Comparison of ENCODE assay signal across 8 mouse cellular contexts in the genomic region with DNA sequence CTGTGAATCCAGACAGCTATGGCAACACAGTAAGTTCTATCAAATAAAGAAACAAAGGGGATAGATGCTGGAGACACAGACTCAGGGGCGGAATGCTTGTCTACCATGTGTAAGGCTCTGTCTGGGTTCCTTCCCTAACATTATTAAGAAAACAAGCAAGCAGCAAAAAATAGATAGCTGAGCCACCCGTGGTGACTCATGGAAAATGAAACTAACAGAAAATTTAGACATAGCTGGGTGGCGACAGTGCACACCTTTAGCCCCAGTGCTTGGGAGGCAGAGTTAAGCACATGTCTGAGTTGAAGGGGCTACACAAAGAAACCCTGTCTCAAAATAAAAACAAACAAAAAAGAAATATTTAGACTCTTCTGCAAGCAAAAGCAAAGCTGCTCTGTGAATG. TPM values are rescaled to one million over a fixed set of nuclear protein-coding genes. Genes with fewer than 3 reads are reported as not detected.
DNase-seq lines count a peak whose midpoint lies in the region; ATAC-seq and TF ChIP-seq lines count a peak whose summit lies in the region.

No protein-coding gene starts in this region.

- 80% methylated on average over 3 of the region's 3 CpGs for WGBS in forebrain, embryonic 10.5 days
- WGBS in forebrain, postnatal 0 days = 39% methylated on average over 3 of the region's 3 CpGs
- WGBS in embryonic facial prominence, embryonic 10.5 days = 68% methylated on average over 3 of the region's 3 CpGs
- WGBS in limb, embryonic 11.5 days = 84% methylated on average over 3 of the region's 3 CpGs
- WGBS in stomach, embryonic 15.5 days = 33% methylated on average over 3 of the region's 3 CpGs

- no peak for TF ChIP-seq CTCF in forebrain, postnatal 0 days (IDR thresholded peaks at IDR 0.05; ENCODE audit: low read depth)

- intact Hi-C loops in left cerebral cortex, postnatal 14 days (cut with DNase I) = no loop called here

- H3K4me1 ChIP-seq in forebrain, embryonic 10.5 days = peaks cover 31% of the 10 kb centered on the region
- H3K4me1 ChIP-seq in forebrain, postnatal 0 days (ENCODE audit: insufficient read depth) = no peaks in the 10 kb centered on the region
- peaks cover 26% of the 10 kb centered on the region for H3K4me1 ChIP-seq in embryonic facial prominence, embryonic 10.5 days
- 0 out of 2 replicates have a peak, but pooled peaks cover 3% of the 10 kb centered on the region for H3K4me1 ChIP-seq in limb, embryonic 11.5 days (ENCODE audit: control insufficient read depth, insufficient read depth, low read length)
- H3K4me1 ChIP-seq in stomach, embryonic 15.5 days = peaks cover 14% of the 10 kb centered on the region; the same call in 1 of the 2 replicates

- DNase-seq in forebrain, embryonic 10.5 days (ENCODE audit: extremely low spot score, low spot score) = no peak
- no peak for DNase-seq in forebrain, postnatal 0 days
- DNase-seq in A20 (ENCODE audit: low read depth, low spot score) = peak; percentile 74
- no peak for DNase-seq in embryonic facial prominence, embryonic 10.5 days (ENCODE audit: low spot score)
- DNase-seq in limb, embryonic 11.5 days (ENCODE audit: low spot score) = no peak
- DNase-seq in cerebellum, postnatal 4 days (ENCODE audit: low spot score in 2 of 2) = no peak
- no peak for DNase-seq in left cerebral cortex, postnatal 14 days (ENCODE audit: low spot score in 2 of 2)

- H3K4me3 ChIP-seq in forebrain, embryonic 10.5 days = peak overlapping the region; percentile 88
- no peak overlapping the region for H3K4me3 ChIP-seq in forebrain, postnatal 0 days (ENCODE audit: low read depth, low read length)
- H3K4me3 ChIP-seq in embryonic facial prominence, embryonic 10.5 days = peak overlapping the region; percentile 87
- H3K4me3 ChIP-seq in limb, embryonic 11.5 days (ENCODE audit: low read depth, low read length) = no peak overlapping the region
- H3K4me3 ChIP-seq in stomach, embryonic 15.5 days (replicated peaks) = peak overlapping the region; percentile 86

- no peak overlapping the region for H3K4me2 ChIP-seq in forebrain, postnatal 0 days (ENCODE audit: low read depth)
- H3K4me2 ChIP-seq in limb, embryonic 11.5 days (ENCODE audit: low read depth, severe bottlenecking) = peak overlapping the region; percentile 62; the same call in 1 of the 2 replicates
- peak overlapping the region; percentile 51 for H3K4me2 ChIP-seq in stomach, embryonic 15.5 days

- no peaks in the 10 kb centered on the region for H3K27me3 ChIP-seq in forebrain, embryonic 10.5 days (ENCODE audit: poor library complexity, severe bottlenecking)
- H3K27me3 ChIP-seq in forebrain, postnatal 0 days (ENCODE audit: insufficient read depth, low read length) = no peaks in the 10 kb centered on the region
- no peaks in the 10 kb centered on the region for H3K27me3 ChIP-seq in embryonic facial prominence, embryonic 10.5 days (replicated peaks; ENCODE audit: low read depth, poor library complexity, severe bottlenecking)
- H3K27me3 ChIP-seq in limb, embryonic 11.5 days (ENCODE audit: control insufficient read depth, insufficient read depth, low read length) = no peaks in the 10 kb centered on the region
- no peaks in the 10 kb centered on the region for H3K27me3 ChIP-seq in stomach, embryonic 15.5 days (replicated peaks)

- H3K27ac ChIP-seq in forebrain, embryonic 10.5 days = peak overlapping the region; percentile 97
- no peak overlapping the region for H3K27ac ChIP-seq in forebrain, postnatal 0 days (ENCODE audit: low read depth, low read length)
- peak overlapping the region; percentile 25; the same call in 1 of the 2 replicates for H3K27ac ChIP-seq in embryonic facial prominence, embryonic 10.5 days (replicated peaks)
- no peak overlapping the region for H3K27ac ChIP-seq in limb, embryonic 11.5 days (replicated peaks; ENCODE audit: low read depth, low read length)
- H3K27ac ChIP-seq in stomach, embryonic 15.5 days = peak overlapping the region; percentile 95; the same call in 1 of the 2 replicates

- H3K36me3 ChIP-seq in forebrain, embryonic 10.5 days (replicated peaks) = peaks cover 68% of the 10 kb centered on the region
- H3K36me3 ChIP-seq in forebrain, postnatal 0 days (ENCODE audit: insufficient read depth) = peaks cover 12% of the 10 kb centered on the region
- H3K36me3 ChIP-seq in embryonic facial prominence, embryonic 10.5 days (replicated peaks) = peaks cover 62% of the 10 kb centered on the region
- H3K36me3 ChIP-seq in limb, embryonic 11.5 days (ENCODE audit: control insufficient read depth, insufficient read depth, low read length) = peaks cover 8% of the 10 kb centered on the region; the same call in 1 of the 2 replicates
- H3K36me3 ChIP-seq in stomach, embryonic 15.5 days = peaks cover 9% of the 10 kb centered on the region; the same call in 1 of the 2 replicates

- no peak overlapping the region for H3K9ac ChIP-seq in forebrain, postnatal 0 days
- H3K9ac ChIP-seq in limb, embryonic 11.5 days (ENCODE audit: low read length) = no peak overlapping the region
- no peak overlapping the region; the same call in 1 of the 2 replicates for H3K9ac ChIP-seq in stomach, embryonic 15.5 days

- no peaks in the 10 kb centered on the region for H3K9me3 ChIP-seq in forebrain, embryonic 10.5 days
- no peaks in the 10 kb centered on the region for H3K9me3 ChIP-seq in forebrain, postnatal 0 days (ENCODE audit: low read length)
- H3K9me3 ChIP-seq in embryonic facial prominence, embryonic 10.5 days = no peaks in the 10 kb centered on the region
- H3K9me3 ChIP-seq in limb, embryonic 11.5 days (ENCODE audit: control insufficient read depth, low read length) = no peaks in the 10 kb centered on the region
- no peaks in the 10 kb centered on the region for H3K9me3 ChIP-seq in stomach, embryonic 15.5 days

- no peak for ATAC-seq in forebrain, postnatal 0 days
- ATAC-seq in limb, embryonic 11.5 days (ENCODE audit: insufficient number of reproducible peaks, low FRiP score, low TSS enrichment, low read depth) = no peak
- no peak for ATAC-seq in stomach, embryonic 15.5 days (ENCODE audit: insufficient read depth, low FRiP score, low read depth)

RNA-seq across cellular contexts. Expression of gene Mcm6, which starts 2.0 kb away (rescaled TPM):
- 378 and 390 TPM in 2 replicates for polyA plus RNA-seq in forebrain, embryonic 10.5 days (2016; fragmentation: Nextera tagmentation; extraction: Ambion mirVana)
- total RNA-seq in forebrain, postnatal 0 days (2014; rRNA removed) = 33.7 and 52.4 TPM in 2 replicates
- 35.2 and 40.5 TPM in 2 replicates for polyA plus RNA-seq in forebrain, postnatal 0 days (2015; fragmentation: Nextera tagmentation; extraction: Ambion mirVana)
- polyA plus RNA-seq in embryonic facial prominence, embryonic 10.5 days (2016; fragmentation: Nextera tagmentation; extraction: Ambion mirVana) = 308 and 329 TPM in 2 replicates
- polyA plus RNA-seq in limb, embryonic 11.5 days (2014; fragmentation: Nextera tagmentation; extraction: Ambion mirVana) = 333 and 336 TPM in 2 replicates
- polyA plus RNA-seq in stomach, embryonic 15.5 days (2015; fragmentation: Nextera tagmentation; extraction: Ambion mirVana) = 224 and 240 TPM in 2 replicates
- 10 to 100 TPM in 1 of 2 experiments, 1 to 10 TPM in 1; 7.1 to 10.3 TPM for total RNA-seq in left cerebral cortex, postnatal 14 days (2021)

RNA-seq across cellular contexts. Expression of gene Lct, which starts 29.3 kb away (rescaled TPM):
- 0.12 and 0.50 TPM in 2 replicates for polyA plus RNA-seq in forebrain, embryonic 10.5 days (2016; fragmentation: Nextera tagmentation; extraction: Ambion mirVana)
- 0.46 and 0.86 TPM in 2 replicates for total RNA-seq in forebrain, postnatal 0 days (2014; rRNA removed)
- polyA plus RNA-seq in forebrain, postnatal 0 days (2015; fragmentation: Nextera tagmentation; extraction: Ambion mirVana) = 0.11 and 0.35 TPM in 2 replicates
- 0.31 and 0.55 TPM in 2 replicates for polyA plus RNA-seq in embryonic facial prominence, embryonic 10.5 days (2016; fragmentation: Nextera tagmentation; extraction: Ambion mirVana)
- polyA plus RNA-seq in limb, embryonic 11.5 days (2014; fragmentation: Nextera tagmentation; extraction: Ambion mirVana) = 0.19 and 0.24 TPM in 2 replicates
- 3.1 and 3.2 TPM in 2 replicates for polyA plus RNA-seq in stomach, embryonic 15.5 days (2015; fragmentation: Nextera tagmentation; extraction: Ambion mirVana)
- total RNA-seq in left cerebral cortex, postnatal 14 days (2021) = 1 to 10 TPM; 5.9 to 7.2 TPM

RNA-seq across cellular contexts. Expression of gene Dars, which starts 59.7 kb away (rescaled TPM):
- 186 and 191 TPM in 2 replicates for polyA plus RNA-seq in forebrain, embryonic 10.5 days (2016; fragmentation: Nextera tagmentation; extraction: Ambion mirVana)
- 90.4 and 101 TPM in 2 replicates for total RNA-seq in forebrain, postnatal 0 days (2014; rRNA removed)
- 128 and 130 TPM in 2 replicates for polyA plus RNA-seq in forebrain, postnatal 0 days (2015; fragmentation: Nextera tagmentation; extraction: Ambion mirVana)
- 168 and 182 TPM in 2 replicates for polyA plus RNA-seq in embryonic facial prominence, embryonic 10.5 days (2016; fragmentation: Nextera tagmentation; extraction: Ambion mirVana)
- polyA plus RNA-seq in limb, embryonic 11.5 days (2014; fragmentation: Nextera tagmentation; extraction: Ambion mirVana) = 92.4 and 104 TPM in 2 replicates
- polyA plus RNA-seq in stomach, embryonic 15.5 days (2015; fragmentation: Nextera tagmentation; extraction: Ambion mirVana) = 157 and 180 TPM in 2 replicates
- 10 to 100 TPM; 58.5 to 63.3 TPM for total RNA-seq in left cerebral cortex, postnatal 14 days (2021)

Comparison
In these comparisons a context has a peak if more than half of its experiments do, and no peak if none do; other contexts are left out.
1. H3K27ac ChIP-seq: peak in forebrain, embryonic 10.5 days (single experiment), embryonic facial prominence, embryonic 10.5 days (single experiment) and stomach, embryonic 15.5 days (single experiment); none in forebrain, postnatal 0 days (single experiment) and limb, embryonic 11.5 days (single experiment).
2. H3K4me3 ChIP-seq: peak in forebrain, embryonic 10.5 days (single experiment), embryonic facial prominence, embryonic 10.5 days (single experiment) and stomach, embryonic 15.5 days (single experiment); none in forebrain, postnatal 0 days (single experiment) and limb, embryonic 11.5 days (single experiment).